Mouse (Mus musculus): ENCODE measurements around the gene Slc19a1. TPM values are rescaled to one million over a fixed set of nuclear protein-coding genes. Genes with fewer than 3 reads are reported as not detected.

Gene Slc19a1
- 33.5 and 37.5 TPM in 2 replicates for polyA plus RNA-seq (2014; fragmentation: Nextera tagmentation; extraction: Ambion mirVana)

DNA sequence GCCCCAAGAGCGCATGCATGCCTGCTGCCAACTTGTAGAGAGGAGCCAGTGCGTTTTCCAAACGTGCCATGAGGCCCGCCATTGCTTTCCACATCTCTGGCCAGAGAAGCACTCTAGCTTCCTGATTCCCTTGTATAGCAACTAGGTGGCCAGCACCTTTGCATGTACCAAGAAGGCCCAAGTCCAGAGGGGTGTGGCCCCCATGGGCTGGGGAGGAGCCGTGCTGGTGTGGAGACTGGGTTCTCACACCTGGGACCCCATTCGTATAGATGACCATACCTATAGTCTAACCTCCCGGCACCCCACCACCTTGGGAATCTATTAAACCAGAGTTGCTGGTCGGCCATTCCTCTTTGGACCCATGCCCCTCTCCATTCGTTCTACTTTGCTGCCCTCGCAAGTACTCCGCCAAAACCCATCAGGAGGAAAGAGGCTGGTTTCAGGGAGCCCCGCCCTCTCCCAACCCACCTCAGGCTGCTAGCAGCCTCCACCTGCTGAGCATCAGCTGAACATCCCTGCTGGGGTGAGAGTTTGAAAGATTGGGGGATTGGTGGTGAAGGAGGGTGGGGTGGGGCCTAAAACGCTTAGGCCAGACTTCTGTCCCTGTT is at the start of gene Slc19a1:
Gene Slc19a1 (plus strand): TSS at position 474 of the 608 bp plus-strand sequence.
- no peaks in the 10 kb centered on the region for H3K27me3 ChIP-seq (ENCODE audit: control insufficient read depth, insufficient read depth, low read length)
- peak within 1 kb of the TSS; percentile 89 for H3K4me2 ChIP-seq (ENCODE audit: low read length)
- peak within 1 kb of the TSS; percentile 69 for H3K9ac ChIP-seq (replicated peaks; ENCODE audit: low read length)
- 32% methylated on average over 13 of the region's 13 CpGs for WGBS
- ATAC-seq (ENCODE audit: low FRiP score, low TSS enrichment) (0 out of 2 replicates have a peak, but pooled peaks have one; percentile 3), DNase-seq (peak; percentile 8)
- H3K4me1 ChIP-seq (ENCODE audit: control insufficient read depth, insufficient read depth, low read length) = peaks cover 15% of the 10 kb centered on the region
- peak within 1 kb of the TSS; percentile 59 for H3K4me3 ChIP-seq (replicated peaks; ENCODE audit: low read depth, low read length)
- peak within 1 kb of the TSS; percentile 71; the same call in 1 of the 2 replicates for H3K27ac ChIP-seq (replicated peaks; ENCODE audit: low read depth, low read length)
- no peaks in the 10 kb centered on the region for H3K9me3 ChIP-seq (ENCODE audit: control insufficient read depth, low read length)
- H3K36me3 ChIP-seq (ENCODE audit: control insufficient read depth, insufficient read depth, low read length) = no peaks in the 10 kb centered on the region

DNA sequence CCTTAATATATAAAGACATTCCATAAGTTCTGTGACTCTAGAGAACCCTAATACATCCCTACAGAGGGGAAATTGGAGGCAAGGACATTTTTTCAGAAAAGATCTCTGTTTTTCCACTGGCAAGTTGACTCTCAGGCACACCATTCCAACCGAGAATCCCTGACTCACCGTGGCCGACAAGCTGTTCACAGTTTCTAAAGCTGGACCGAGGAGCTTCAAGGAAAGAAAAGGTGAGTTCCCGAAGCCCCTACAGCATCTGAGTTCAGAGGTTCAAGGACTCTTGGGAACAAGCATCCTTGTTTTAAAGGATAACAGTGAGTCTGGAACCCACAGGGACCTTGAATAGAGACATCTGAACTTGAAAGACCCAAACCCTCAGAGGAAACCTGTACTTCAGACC is 43.5 kb upstream of the Slc19a1 start:
- ATAC-seq (ENCODE audit: low FRiP score, low TSS enrichment) = no peak
- H3K36me3 ChIP-seq (ENCODE audit: control insufficient read depth, insufficient read depth, low read length) = no peaks in the 10 kb centered on the region
- WGBS = 90% methylated on average over 5 of the region's 5 CpGs
- H3K9ac ChIP-seq (replicated peaks; ENCODE audit: low read length) = no peak overlapping the region
- H3K27ac ChIP-seq (replicated peaks; ENCODE audit: low read depth, low read length) = no peak overlapping the region
- H3K27me3 ChIP-seq (ENCODE audit: control insufficient read depth, insufficient read depth, low read length) = no peaks in the 10 kb centered on the region
- no peak overlapping the region for H3K4me2 ChIP-seq (ENCODE audit: low read length)
- H3K9me3 ChIP-seq (ENCODE audit: control insufficient read depth, low read length) = no peaks in the 10 kb centered on the region
- H3K4me1 ChIP-seq (ENCODE audit: control insufficient read depth, insufficient read depth, low read length) = no peaks in the 10 kb centered on the region
- no peak for DNase-seq
- H3K4me3 ChIP-seq (replicated peaks; ENCODE audit: low read depth, low read length) = no peak overlapping the region

DNA sequence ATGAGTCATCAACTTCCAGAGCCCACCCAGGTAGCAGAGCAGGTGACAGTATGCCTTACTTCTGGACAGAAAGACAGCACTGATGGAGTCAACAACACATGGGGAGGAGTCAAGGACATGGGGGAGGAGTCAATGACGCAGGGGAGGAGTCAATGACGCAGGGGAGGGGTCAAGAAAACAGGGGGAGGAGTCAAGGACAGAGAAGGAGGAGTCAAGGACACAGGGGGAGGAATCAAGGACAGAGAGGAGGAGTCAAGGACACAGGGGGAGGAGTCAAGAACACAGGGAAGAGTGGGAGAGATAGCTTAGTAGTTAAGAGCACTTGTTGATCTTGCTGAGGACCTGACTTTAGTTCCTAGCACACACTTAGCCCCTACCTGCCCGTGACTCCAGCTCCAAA is 39.6 kb upstream of the Slc19a1 start:
- no peaks in the 10 kb centered on the region for H3K27me3 ChIP-seq (ENCODE audit: control insufficient read depth, insufficient read depth, low read length)
- ATAC-seq (ENCODE audit: low FRiP score, low TSS enrichment) = no peak
- H3K9ac ChIP-seq (replicated peaks; ENCODE audit: low read length) = no peak overlapping the region
- DNase-seq = no peak
- peaks cover 5% of the 10 kb centered on the region; the same call in 1 of the 2 replicates for H3K9me3 ChIP-seq (ENCODE audit: control insufficient read depth, low read length)
- no peak overlapping the region for H3K4me3 ChIP-seq (replicated peaks; ENCODE audit: low read depth, low read length)
- 56% methylated on average over 3 of the region's 3 CpGs for WGBS
- H3K4me1 ChIP-seq (ENCODE audit: control insufficient read depth, insufficient read depth, low read length) = no peaks in the 10 kb centered on the region
- H3K36me3 ChIP-seq (ENCODE audit: control insufficient read depth, insufficient read depth, low read length) = no peaks in the 10 kb centered on the region
- H3K27ac ChIP-seq (replicated peaks; ENCODE audit: low read depth, low read length) = no peak overlapping the region
- no peak overlapping the region for H3K4me2 ChIP-seq (ENCODE audit: low read length)

GRCm38 (mm10) chr10:76997759-76998513 is 34.1 kb upstream of the Slc19a1 start:
- ATAC-seq (ENCODE audit: low FRiP score, low TSS enrichment) (no peak), DNase-seq (peak; percentile 48)
- no peaks in the 10 kb centered on the region for H3K4me1 ChIP-seq (ENCODE audit: control insufficient read depth, insufficient read depth, low read length)
- WGBS = 81% methylated on average over 17 of the region's 17 CpGs
- H3K4me3 ChIP-seq (replicated peaks; ENCODE audit: low read depth, low read length) = no peak overlapping the region
- no peak overlapping the region for H3K27ac ChIP-seq (replicated peaks; ENCODE audit: low read depth, low read length)
- H3K4me2 ChIP-seq (ENCODE audit: low read length) = no peak overlapping the region
- H3K36me3 ChIP-seq (ENCODE audit: control insufficient read depth, insufficient read depth, low read length) = no peaks in the 10 kb centered on the region
- peaks cover 5% of the 10 kb centered on the region; the same call in 1 of the 2 replicates for H3K9me3 ChIP-seq (ENCODE audit: control insufficient read depth, low read length)
- H3K27me3 ChIP-seq (ENCODE audit: control insufficient read depth, insufficient read depth, low read length) = no peaks in the 10 kb centered on the region
- H3K9ac ChIP-seq (replicated peaks; ENCODE audit: low read length) = no peak overlapping the region

GRCm38 (mm10) chr10:77004936-77005335 is 27.1 kb upstream of the Slc19a1 start:
- WGBS = 33% methylated on average over 7 of the region's 7 CpGs
- ATAC-seq (ENCODE audit: low FRiP score, low TSS enrichment) (no peak), DNase-seq (no peak)
- H3K36me3 ChIP-seq (ENCODE audit: control insufficient read depth, insufficient read depth, low read length) = no peaks in the 10 kb centered on the region
- no peaks in the 10 kb centered on the region for H3K27me3 ChIP-seq (ENCODE audit: control insufficient read depth, insufficient read depth, low read length)
- H3K27ac ChIP-seq (replicated peaks; ENCODE audit: low read depth, low read length) = no peak overlapping the region
- no peak overlapping the region for H3K4me2 ChIP-seq (ENCODE audit: low read length)
- peaks cover 11% of the 10 kb centered on the region for H3K4me1 ChIP-seq (ENCODE audit: control insufficient read depth, insufficient read depth, low read length)
- no peak overlapping the region for H3K4me3 ChIP-seq (replicated peaks; ENCODE audit: low read depth, low read length)
- no peak overlapping the region for H3K9ac ChIP-seq (replicated peaks; ENCODE audit: low read length)
- H3K9me3 ChIP-seq (ENCODE audit: control insufficient read depth, low read length) = no peaks in the 10 kb centered on the region

DNA sequence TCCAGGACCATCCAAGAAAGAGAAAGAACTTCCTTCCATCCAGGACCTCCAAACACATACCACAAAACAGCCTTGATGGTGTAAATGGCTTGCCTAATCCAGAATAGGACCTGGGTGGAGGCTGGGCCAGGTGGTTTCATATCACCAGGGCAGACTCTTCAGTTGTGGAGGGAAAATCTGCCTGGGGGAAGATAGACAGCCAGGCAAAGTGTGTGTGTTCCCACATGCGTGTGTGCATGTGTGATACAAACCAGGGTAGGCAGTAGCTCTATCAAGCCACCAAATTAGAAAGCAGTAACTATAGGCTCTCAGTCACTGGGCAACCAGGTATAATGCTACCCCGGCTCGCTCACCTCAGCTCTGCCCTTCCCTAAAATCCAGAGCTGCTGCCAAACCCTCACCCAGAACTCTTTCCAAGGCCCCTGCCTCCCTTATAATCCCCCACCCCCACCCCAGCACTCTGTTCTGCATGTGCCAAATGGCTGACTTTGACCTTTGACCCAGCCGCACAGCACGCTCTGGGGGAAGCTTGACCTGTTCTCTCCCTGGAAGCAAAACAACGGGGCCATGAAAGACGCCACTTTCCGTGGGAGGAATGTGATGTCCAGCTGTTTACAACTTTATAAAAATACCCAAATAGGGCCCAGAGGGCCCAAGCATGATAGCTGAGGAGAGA is 24.5 kb upstream of the Slc19a1 start:
- peak; percentile 29 for DNase-seq
- Histone ChIP-seq H3K9ac (replicated peaks; ENCODE audit: low read length) (no peak overlapping the region), H3K27me3 (ENCODE audit: control insufficient read depth, insufficient read depth, low read length) (no peaks in the 10 kb centered on the region), H3K4me3 (replicated peaks; ENCODE audit: low read depth, low read length) (no peak overlapping the region), H3K4me2 (ENCODE audit: low read length) (no peak overlapping the region), H3K9me3 (ENCODE audit: control insufficient read depth, low read length) (no peaks in the 10 kb centered on the region), H3K36me3 (ENCODE audit: control insufficient read depth, insufficient read depth, low read length) (no peaks in the 10 kb centered on the region), H3K27ac (replicated peaks; ENCODE audit: low read depth, low read length) (peak overlapping the region; percentile 77), H3K4me1 (ENCODE audit: control insufficient read depth, insufficient read depth, low read length) (peaks cover 11% of the 10 kb centered on the region)
- no peak for ATAC-seq (ENCODE audit: low FRiP score, low TSS enrichment)
- 27% methylated on average over 8 of the region's 8 CpGs for WGBS

DNA sequence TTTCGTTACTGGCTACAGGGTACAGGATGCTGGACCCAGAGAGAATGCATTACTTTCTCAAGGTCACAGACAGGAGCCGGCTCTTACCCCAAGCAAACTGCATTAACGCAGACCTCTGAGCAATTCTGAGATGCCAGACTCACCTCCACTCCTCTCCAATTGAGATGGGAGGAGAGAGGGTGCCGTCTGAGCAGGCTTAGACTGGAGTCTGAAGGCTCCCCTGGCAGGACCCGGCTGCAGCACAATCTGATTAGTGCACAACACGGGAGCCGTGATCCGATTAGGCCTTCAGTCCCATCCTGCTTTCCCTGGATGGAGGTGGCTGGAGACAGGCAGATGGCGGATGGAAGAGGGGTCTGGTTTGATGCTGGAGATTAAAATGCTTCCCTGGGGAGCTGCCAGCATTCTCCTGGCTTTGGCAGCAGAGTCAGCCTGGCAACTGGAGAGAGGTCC is 23.9 kb upstream of the Slc19a1 start:
- H3K36me3 ChIP-seq (ENCODE audit: control insufficient read depth, insufficient read depth, low read length) = no peaks in the 10 kb centered on the region
- H3K9ac ChIP-seq (replicated peaks; ENCODE audit: low read length) = peak overlapping the region; percentile 21
- H3K4me2 ChIP-seq (ENCODE audit: low read length) = 0 out of 2 replicates have a peak overlapping the region, but pooled peaks have one; percentile 3
- 7% methylated on average over 9 of the region's 9 CpGs for WGBS
- peaks cover 11% of the 10 kb centered on the region for H3K4me1 ChIP-seq (ENCODE audit: control insufficient read depth, insufficient read depth, low read length)
- H3K4me3 ChIP-seq (replicated peaks; ENCODE audit: low read depth, low read length) = no peak overlapping the region
- ATAC-seq (ENCODE audit: low FRiP score, low TSS enrichment) (peak; percentile 76; the same call in 1 of the 2 replicates), DNase-seq (peak; percentile 73)
- no peaks in the 10 kb centered on the region for H3K9me3 ChIP-seq (ENCODE audit: control insufficient read depth, low read length)
- H3K27ac ChIP-seq (replicated peaks; ENCODE audit: low read depth, low read length) = peak overlapping the region; percentile 77
- H3K27me3 ChIP-seq (ENCODE audit: control insufficient read depth, insufficient read depth, low read length) = no peaks in the 10 kb centered on the region

DNA sequence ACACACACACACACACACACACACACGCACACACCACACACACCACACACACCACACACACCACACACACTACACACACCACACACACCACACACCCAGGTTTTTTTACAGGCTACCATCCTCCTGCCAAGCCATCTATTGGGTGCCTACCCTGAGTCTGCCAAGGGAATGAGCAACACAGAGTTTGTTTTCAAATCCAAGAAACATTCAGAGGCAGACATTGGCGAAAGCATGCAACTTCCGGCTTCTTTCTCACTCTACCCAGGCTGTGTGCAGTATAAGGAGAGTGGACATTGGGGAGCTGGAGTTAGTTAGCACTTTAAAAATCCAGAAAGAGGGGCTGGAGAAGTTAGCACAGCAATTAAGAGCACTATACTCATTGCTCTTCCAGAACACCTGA is 23.3 kb upstream of the Slc19a1 start:
- peak overlapping the region; percentile 77 for H3K27ac ChIP-seq (replicated peaks; ENCODE audit: low read depth, low read length)
- H3K27me3 ChIP-seq (ENCODE audit: control insufficient read depth, insufficient read depth, low read length) = no peaks in the 10 kb centered on the region
- WGBS = 80% methylated on average over 3 of the region's 3 CpGs
- no peak overlapping the region for H3K4me3 ChIP-seq (replicated peaks; ENCODE audit: low read depth, low read length)
- DNase-seq = no peak
- H3K36me3 ChIP-seq (ENCODE audit: control insufficient read depth, insufficient read depth, low read length) = no peaks in the 10 kb centered on the region
- H3K4me2 ChIP-seq (ENCODE audit: low read length) = no peak overlapping the region
- ATAC-seq (ENCODE audit: low FRiP score, low TSS enrichment) = no peak
- no peak overlapping the region for H3K9ac ChIP-seq (replicated peaks; ENCODE audit: low read length)
- H3K4me1 ChIP-seq (ENCODE audit: control insufficient read depth, insufficient read depth, low read length) = peaks cover 11% of the 10 kb centered on the region
- no peaks in the 10 kb centered on the region for H3K9me3 ChIP-seq (ENCODE audit: control insufficient read depth, low read length)

All from midbrain, embryonic 14.5 days (tissue).